In genomic region chr11:41531971-41532896, GRCm38 (mm10) we compare ENCODE assay signal across 15 mouse cellular contexts.
DNase-seq lines count a peak whose midpoint lies in the region; ATAC-seq lines count a peak whose summit lies in the region.
"Had no signal": no experiment of that assay in that cellular context is flagged by ENCODE, and none has a peak within 500 bp of the region (broad histone marks: within the 10 kb centered on the region; RNA-seq: fewer than 3 reads in every experiment).

No protein-coding gene starts in this region.

- no peak overlapping the region for H3K27ac ChIP-seq in embryonic facial prominence, embryonic 11.5 days (replicated peaks; ENCODE audit: low read depth, low read length)
- no peak overlapping the region for H3K27ac ChIP-seq in embryonic facial prominence, embryonic 10.5 days (replicated peaks)
- no peak overlapping the region for H3K27ac ChIP-seq in hindbrain, embryonic 16.5 days (ENCODE audit: low read depth, low read length)
- no peak overlapping the region for H3K27ac ChIP-seq in heart, embryonic 11.5 days (ENCODE audit: low read depth, low read length)
- H3K27ac ChIP-seq: liver, embryonic 15.5 days had no signal

- no peak overlapping the region for H3K4me2 ChIP-seq in embryonic facial prominence, embryonic 11.5 days (ENCODE audit: low read depth, low read length)
- H3K4me2 ChIP-seq in hindbrain, embryonic 16.5 days (ENCODE audit: low read length), result no peak overlapping the region
- H3K4me2 ChIP-seq in heart, embryonic 11.5 days, result no peak overlapping the region
- H3K4me2 ChIP-seq: liver, embryonic 15.5 days had no signal

- WGBS in embryonic facial prominence, embryonic 11.5 days, result 62% methylated on average over 7 of the region's 7 CpGs
- 73% methylated on average over 7 of the region's 7 CpGs for WGBS in embryonic facial prominence, embryonic 10.5 days
- 34% methylated on average over 7 of the region's 7 CpGs for WGBS in hindbrain, embryonic 16.5 days
- WGBS in heart, embryonic 11.5 days (ENCODE audit: insufficient replicate concordance), result 68% methylated on average over 7 of the region's 7 CpGs

- no peaks in the 10 kb centered on the region for H3K9me3 ChIP-seq in embryonic facial prominence, embryonic 11.5 days (replicated peaks; ENCODE audit: control insufficient read depth, low read length)
- H3K9me3 ChIP-seq in embryonic facial prominence, embryonic 10.5 days, result no peaks in the 10 kb centered on the region
- no peaks in the 10 kb centered on the region for H3K9me3 ChIP-seq in hindbrain, embryonic 16.5 days (ENCODE audit: control insufficient read depth, low read length)
- H3K9me3 ChIP-seq in heart, embryonic 11.5 days (replicated peaks; ENCODE audit: control insufficient read depth, low read length), result no peaks in the 10 kb centered on the region
- H3K9me3 ChIP-seq: liver, embryonic 15.5 days had no signal

- no peaks in the 10 kb centered on the region for H3K27me3 ChIP-seq in embryonic facial prominence, embryonic 11.5 days (ENCODE audit: control insufficient read depth, insufficient read depth, low read length)
- H3K27me3 ChIP-seq in embryonic facial prominence, embryonic 10.5 days (replicated peaks; ENCODE audit: low read depth, poor library complexity, severe bottlenecking), result no peaks in the 10 kb centered on the region
- H3K27me3 ChIP-seq in hindbrain, embryonic 16.5 days (replicated peaks; ENCODE audit: control insufficient read depth, insufficient read depth, low read length), result no peaks in the 10 kb centered on the region
- no peaks in the 10 kb centered on the region for H3K27me3 ChIP-seq in heart, embryonic 11.5 days (ENCODE audit: control insufficient read depth, insufficient read depth, low read length)
- H3K27me3 ChIP-seq: liver, embryonic 15.5 days had no signal

- no peak overlapping the region for H3K4me3 ChIP-seq in embryonic facial prominence, embryonic 11.5 days (ENCODE audit: low read depth, low read length)
- no peak overlapping the region for H3K4me3 ChIP-seq in embryonic facial prominence, embryonic 10.5 days
- no peak overlapping the region for H3K4me3 ChIP-seq in hindbrain, embryonic 16.5 days (ENCODE audit: low read length)
- no peak overlapping the region for H3K4me3 ChIP-seq in heart, embryonic 11.5 days (ENCODE audit: low read depth, low read length)
- H3K4me3 ChIP-seq: liver, embryonic 15.5 days had no signal

- H3K4me1 ChIP-seq in embryonic facial prominence, embryonic 11.5 days (ENCODE audit: control insufficient read depth, insufficient read depth, low read length), result no peaks in the 10 kb centered on the region
- 0 out of 2 replicates have a peak, but pooled peaks cover 3% of the 10 kb centered on the region for H3K4me1 ChIP-seq in embryonic facial prominence, embryonic 10.5 days
- H3K4me1 ChIP-seq in hindbrain, embryonic 16.5 days (ENCODE audit: control insufficient read depth, insufficient read depth, low read depth, low read length), result no peaks in the 10 kb centered on the region; the same call in 1 of the 2 replicates
- no peaks in the 10 kb centered on the region for H3K4me1 ChIP-seq in heart, embryonic 11.5 days (ENCODE audit: control insufficient read depth, insufficient read depth, low read length)
- H3K4me1 ChIP-seq: liver, embryonic 15.5 days had no signal

- no peak for DNase-seq in embryonic facial prominence, embryonic 11.5 days (ENCODE audit: low spot score)
- DNase-seq in embryonic facial prominence, embryonic 10.5 days (ENCODE audit: low spot score), result no peak
- DNase-seq in right cerebral cortex, adult 18-20 months, result peak; percentile 7
- no peak for DNase-seq in right cerebral cortex, postnatal 36 days (ENCODE audit: low spot score in 2 of 2)
- DNase-seq in cerebellum, adult 11 months, result no peak
- no peak for DNase-seq in gastrocnemius, adult 8-10 months (ENCODE audit: low spot score in 2 of 2)
- DNase-seq: adrenal gland, postnatal 14 days; cerebellum, adult 11-12 months; heart, adult 11 months; heart, postnatal 14 days; kidney, postnatal 4 days had no signal

- no peak overlapping the region for H3K9ac ChIP-seq in embryonic facial prominence, embryonic 11.5 days (replicated peaks; ENCODE audit: low read length)
- H3K9ac ChIP-seq in hindbrain, embryonic 16.5 days (ENCODE audit: low read depth, low read length), result no peak overlapping the region
- no peak overlapping the region for H3K9ac ChIP-seq in heart, embryonic 11.5 days (ENCODE audit: low read depth, low read length)
- H3K9ac ChIP-seq: liver, embryonic 15.5 days had no signal

- no peaks in the 10 kb centered on the region for H3K36me3 ChIP-seq in embryonic facial prominence, embryonic 11.5 days (replicated peaks; ENCODE audit: control insufficient read depth, insufficient read depth, low read depth, low read length)
- no peaks in the 10 kb centered on the region for H3K36me3 ChIP-seq in embryonic facial prominence, embryonic 10.5 days (replicated peaks)
- no peaks in the 10 kb centered on the region for H3K36me3 ChIP-seq in hindbrain, embryonic 16.5 days (ENCODE audit: control insufficient read depth, insufficient read depth, low read length)
- H3K36me3 ChIP-seq in heart, embryonic 11.5 days (ENCODE audit: control insufficient read depth, insufficient read depth, low read length), result no peaks in the 10 kb centered on the region
- H3K36me3 ChIP-seq: liver, embryonic 15.5 days had no signal

- 0 out of 2 replicates have a peak, but pooled peaks have one; percentile 72 for ATAC-seq in embryonic facial prominence, embryonic 11.5 days (replicated peaks; ENCODE audit: insufficient number of reproducible peaks, low FRiP score, low TSS enrichment, low read depth)
- peak; percentile 73 for ATAC-seq in hindbrain, embryonic 16.5 days
- no peak for ATAC-seq in heart, embryonic 11.5 days (replicated peaks; ENCODE audit: insufficient number of reproducible peaks, low FRiP score, low TSS enrichment)
- ATAC-seq: intestine, postnatal 0 days had no signal
